Mouse (Mus musculus) embryo, embryonic 9.5 days (tissue): ENCODE data around the gene Vwa7.

Experiments
- DNase-seq: peaks from one replicate; pipeline ENCODE4 v3.0.0-alpha.2; 2017; ENCODE audit errors: extremely low spot score

Vwa7 gene

DNA sequence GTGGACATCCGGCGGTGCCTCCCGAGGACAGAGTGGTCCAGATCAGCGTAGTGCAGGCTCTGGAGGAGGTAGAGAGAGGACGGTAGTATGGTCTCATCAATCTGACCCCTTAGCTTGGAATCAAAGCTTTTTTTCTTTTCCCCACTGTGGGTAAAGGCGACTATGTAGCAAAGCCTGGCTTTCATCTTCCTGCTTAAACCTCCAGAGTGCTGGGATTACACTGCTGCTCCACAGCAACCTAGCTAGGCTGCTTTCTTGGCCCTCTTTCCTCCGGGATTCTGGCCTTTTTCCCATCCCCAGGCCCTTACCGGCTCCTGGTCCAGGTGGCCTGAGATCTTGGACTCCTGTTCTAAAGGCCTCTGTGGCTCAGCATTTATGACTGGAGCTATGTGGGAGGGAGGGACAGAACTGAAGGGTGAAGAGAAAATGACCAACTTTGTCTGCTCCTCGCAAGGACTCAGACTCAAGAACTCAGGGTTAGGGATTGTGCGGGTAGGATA lies 48.0 kb downstream of the Vwa7 start:
- DNase-seq = no peak

GRCm38 (mm10) chr17:35064951-35065947 lies 48.9 kb downstream of the Vwa7 start, which contains the start of gene Ly6g6c:
Gene Ly6g6c (plus strand): TSS chr17:35065388.
- peak; percentile 61 for DNase-seq

- DNase-seq = no peak
These were observed 49.7 kb downstream of the Vwa7 start, which contains the start of gene Mpig6b for GRCm38 (mm10) chr17:35066084-35066483. Gene Mpig6b (minus strand): TSS chr17:35066184.

DNA sequence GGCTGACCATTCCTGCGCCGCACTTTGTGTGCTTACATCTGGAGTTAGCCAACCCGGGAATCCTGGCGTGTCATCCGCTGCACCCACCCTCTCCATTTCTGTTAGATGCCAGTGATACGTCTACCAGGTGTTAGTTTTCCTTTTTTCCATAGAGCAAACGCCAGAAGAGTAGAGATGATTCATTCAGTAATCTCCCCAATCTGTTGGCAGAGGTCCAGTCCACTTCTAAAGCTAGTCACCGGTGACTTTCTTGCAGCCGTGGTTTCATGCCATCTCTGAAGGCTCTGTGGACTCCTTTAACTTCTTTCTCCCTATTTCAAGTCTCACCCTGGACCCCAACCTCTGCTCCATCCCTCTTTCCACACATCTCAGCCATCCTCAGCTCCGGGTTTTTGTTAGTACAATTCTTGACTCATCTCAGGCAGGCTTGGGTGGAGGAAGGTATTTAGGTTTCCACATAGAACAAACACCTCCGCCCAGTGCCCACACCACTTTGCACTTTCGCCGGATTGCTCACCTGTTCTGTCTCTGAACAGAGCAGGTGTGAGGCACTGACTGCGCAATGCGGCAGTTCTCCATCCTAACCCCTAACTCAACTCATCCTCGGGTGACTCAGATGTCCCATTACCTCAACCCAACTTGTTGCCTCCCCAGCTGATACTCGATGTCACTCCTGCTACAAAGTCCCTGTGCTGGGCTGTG lies 52.0 kb downstream of the Vwa7 start:
- DNase-seq = no peak

GRCm38 (mm10) chr17:35070556-35071229 lies 54.3 kb downstream of the Vwa7 start:
- no peak for DNase-seq

GRCm38 (mm10) chr17:35071454-35071853 lies 55.1 kb downstream of the Vwa7 start:
- DNase-seq = no peak

- no peak for DNase-seq
These were observed 57.7 kb downstream of the Vwa7 start for GRCm38 (mm10) chr17:35074097-35074496.
